Mouse (Mus musculus) CD4-positive helper T cell, adult 2 months (primary cell): ENCODE data around the gene Zfp619.
A peak's percentile ranks its signal among the peaks of the same experiment; 100 is the strongest.
"Not testable (repeated sequence)": the region's sequence is repeated elsewhere in the genome, so short reads cannot be mapped to it uniquely, and the experiment has no call there.

ENCODE experiments used
- DNase-seq: peaks from one replicate; pipeline ENCODE4 v3.0.0-alpha.2; 2012; ENCODE audit warnings: low read depth, missing footprints, low spot score

Gene Zfp619

DNA sequence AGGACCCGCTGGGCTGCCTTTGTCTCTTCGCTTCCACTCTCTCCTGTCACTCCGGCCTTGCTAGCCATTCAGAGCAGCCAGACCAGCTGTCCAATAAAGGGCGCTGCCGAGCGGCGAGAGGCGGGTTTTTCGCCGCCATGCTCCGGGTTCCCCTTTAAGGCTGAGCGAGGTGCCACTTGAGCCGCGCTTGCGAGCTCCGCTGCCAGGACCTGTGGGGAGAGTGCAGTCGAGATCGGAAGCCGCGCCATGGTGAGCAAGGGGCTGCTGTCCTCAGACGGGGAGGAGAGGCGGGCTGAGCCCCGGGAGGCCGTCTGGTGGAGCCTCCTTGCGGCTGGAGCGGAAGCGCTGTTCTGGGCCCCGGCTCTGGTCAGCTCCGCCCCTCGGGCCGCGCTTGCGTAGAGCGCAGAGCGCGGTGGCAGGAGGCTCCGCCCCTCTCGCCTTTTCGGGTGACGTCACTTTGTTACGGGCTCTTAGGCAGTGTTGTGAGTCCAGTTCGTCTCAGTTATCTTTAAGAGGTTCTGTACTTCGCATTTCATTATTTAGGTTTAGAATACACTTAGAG is at the start of gene Zfp619:
Gene Zfp619 (plus strand): TSS at position 151 of the 562 bp plus-strand sequence.
- peak; percentile 96 for DNase-seq

DNA sequence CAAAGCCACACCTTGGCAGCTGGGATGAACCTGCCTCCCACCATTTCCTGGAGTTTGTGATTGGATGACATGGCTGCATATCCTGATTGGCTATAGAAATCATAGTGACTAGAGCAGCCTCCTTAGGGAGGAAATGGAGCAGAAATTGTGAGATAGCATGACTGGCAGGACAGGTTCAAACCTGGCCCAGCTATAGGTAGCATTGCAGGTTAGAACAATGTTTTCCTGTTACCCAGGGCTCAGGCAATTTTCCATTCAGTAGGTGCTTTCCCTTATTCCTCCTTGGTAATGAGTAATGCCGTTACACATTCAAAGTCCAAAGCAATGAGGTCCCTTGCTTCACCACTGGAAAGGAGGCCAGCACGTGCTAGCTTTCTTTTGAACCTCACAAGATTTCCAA is 38.6 kb upstream of the Zfp619 start:
- DNase-seq, result no peak

DNA sequence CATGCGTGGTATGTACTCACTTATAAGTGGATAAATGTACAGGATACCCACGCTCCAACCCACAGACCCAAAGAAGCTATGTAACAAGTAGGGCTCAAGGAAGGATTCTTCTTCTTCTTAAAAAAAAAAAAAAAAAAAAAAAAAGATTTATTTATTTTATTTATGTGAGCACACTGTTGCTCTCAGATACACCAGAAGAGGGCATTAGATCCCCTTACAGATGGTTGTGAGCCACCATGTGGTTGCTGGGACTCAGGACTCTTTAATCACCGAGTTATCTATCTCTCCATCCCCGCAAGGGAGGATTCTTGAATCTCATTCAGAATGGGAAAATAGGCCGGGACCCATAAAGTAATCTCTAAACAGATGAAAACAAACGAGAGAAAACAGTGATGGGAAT is 33.2 kb upstream of the Zfp619 start:
- DNase-seq, result no peak

DNA sequence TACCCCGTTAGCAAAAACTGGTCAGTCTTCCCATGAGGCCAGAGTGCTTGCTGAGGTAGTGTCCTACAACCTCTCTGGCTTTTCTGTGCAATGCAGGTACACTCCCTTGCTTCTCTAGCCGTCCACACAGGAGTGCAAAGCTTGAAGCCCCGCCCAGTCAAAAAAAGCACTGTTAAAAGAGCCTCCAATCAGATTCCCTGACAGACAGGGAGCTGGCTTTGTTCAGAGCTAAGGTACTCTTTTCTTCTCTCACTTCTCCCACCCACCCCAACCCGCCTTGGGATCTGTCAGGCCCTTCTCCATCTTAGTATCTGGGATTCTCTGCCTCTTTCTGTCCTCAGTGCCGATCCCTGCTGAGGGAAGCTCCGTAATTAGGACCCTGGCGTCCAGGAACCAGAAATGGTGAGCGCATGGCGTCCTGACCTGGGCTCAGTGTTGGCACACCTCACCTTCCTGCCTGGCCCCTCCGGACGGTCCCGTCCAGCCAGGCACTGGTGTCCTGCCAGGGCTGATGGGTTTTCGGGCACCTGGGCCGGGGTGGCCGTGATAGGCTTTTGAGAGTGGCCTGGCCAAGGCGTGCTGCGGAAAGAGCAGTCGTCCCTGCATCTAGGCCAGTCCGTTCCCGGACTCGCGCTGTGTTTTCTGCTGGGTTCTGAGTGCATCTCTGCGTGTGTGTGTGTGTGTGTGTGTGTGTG is 30.3 kb upstream of the Zfp619 start:
- DNase-seq, result no peak

DNA sequence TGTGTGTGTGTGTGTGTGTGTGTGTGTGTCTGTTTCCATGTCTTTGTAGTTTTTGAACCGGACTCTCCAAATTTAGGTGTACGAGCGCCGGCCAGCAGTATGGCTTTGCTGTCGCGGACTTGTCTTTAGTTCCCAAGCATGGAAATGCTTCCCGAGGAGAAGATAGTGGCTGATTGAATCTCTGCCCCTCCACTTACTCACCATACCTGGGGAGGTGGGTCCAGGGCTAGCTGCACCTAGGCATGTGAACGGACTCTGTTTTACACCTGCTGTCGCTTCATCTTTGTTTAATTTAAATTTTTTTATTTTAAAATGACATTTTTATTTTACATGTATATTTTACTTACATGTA is 29.7 kb upstream of the Zfp619 start:
- DNase-seq, result no peak

DNA sequence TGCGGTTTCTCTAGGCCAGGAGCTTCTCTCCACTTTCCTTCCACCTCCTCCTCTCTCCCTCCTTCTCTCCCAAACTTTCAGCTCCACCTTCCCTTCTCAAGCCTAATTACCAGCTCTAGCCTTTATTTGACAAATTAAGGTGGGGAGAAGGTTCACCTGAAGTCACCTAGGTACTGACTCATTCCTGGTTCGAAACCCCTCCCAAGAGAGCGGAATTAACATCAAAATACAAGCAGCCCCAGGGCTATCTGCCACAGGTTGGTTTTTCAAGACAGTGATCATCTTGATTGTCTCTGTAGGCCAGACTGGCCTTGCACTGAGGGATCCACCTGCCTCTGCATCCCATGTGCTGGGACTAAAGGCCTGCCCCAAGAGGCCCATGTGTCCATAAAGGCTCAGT is 22.9 kb upstream of the Zfp619 start:
- no peak for DNase-seq

DNA sequence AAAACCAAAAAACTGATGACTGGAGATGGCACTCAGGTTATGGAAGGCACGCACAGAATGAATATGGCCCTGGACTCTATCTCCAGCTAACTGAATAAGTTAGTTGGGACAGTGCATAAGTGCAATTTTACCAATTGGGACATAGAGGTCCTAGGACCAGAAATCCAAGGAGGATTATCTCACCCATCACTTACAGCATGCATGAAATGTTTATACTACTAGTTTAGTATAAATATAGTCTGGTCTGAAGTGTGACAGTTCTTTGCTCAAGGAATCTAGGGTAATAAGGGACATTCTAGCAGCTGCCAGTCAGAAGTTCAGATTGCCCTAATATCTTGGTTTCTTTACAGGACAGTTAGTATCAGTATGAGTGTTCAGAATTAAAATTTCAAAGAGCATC is 13.5 kb upstream of the Zfp619 start:
- DNase-seq, result no peak

DNA sequence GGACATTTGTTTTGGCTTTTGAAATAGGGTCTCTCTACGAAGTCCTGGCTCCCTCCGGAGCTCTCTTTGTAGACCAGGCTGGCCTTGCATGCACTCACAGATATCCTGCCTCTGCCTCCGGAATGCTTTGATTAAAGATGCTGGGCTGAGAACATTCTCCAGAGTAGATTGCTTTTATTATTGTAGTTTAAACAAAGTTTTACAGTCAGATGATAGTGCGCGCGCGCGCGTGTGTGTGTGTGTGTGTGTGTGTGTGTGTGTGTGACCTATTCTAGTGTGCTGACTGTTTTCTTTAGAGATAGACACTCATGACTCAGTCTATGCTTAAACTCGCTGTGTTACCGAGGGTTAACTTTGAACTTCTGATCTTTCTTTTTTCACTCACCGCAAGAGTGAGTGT is 796 bp downstream of the Zfp619 start:
- DNase-seq, result peak; percentile 53

DNA sequence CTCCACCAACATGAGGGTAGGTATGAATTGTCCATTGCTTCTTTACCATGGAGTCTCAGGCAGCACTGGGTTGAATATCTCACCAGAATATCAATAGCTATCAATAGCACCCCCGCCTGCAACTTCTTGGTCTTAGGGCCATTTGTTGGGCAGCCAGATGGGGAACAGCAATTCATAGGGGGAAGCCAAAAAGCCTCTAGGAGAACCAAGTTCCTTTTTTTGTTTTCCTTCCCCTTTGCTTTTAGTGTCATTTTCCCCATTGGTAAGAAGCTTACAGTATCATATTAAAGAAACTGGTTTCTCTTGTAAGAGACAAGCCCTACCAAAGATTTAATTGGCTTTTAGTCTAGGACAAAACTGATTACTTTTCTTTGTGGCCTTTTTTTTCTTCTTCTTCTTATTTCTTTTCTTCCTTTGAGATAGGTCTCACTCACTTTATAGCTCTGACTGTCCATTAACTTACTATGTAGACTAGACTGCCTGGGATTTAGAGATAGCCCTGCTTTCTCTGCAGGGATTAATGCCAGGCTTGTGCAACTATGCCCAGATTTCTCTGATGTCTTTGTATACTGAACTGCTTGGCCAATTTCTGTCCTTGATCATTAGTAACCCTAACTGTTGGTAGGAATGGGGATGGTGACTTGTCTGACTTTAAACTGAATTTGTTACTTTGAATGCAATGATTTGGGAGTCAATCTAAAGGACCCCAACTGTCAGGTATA is 6.3 kb downstream of the Zfp619 start:
- no peak for DNase-seq

DNA sequence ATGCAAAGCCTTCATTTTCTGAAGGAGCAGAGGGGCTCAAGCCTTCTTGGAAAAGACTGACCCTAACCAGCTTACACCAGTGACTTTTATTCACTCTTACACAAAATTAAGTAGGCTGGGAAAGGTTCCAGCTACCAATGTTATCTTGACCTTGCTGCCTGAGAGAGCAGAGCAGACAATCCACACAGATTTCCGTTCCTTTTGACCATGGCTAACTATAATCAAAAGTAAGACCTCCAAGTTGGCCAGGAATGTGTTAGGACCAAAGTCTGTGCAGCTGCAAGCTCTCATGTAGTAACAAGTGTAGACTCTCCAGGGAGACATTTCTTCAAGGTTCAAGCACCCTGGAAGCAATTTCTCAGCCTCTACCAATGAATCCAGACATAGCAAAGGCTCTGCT is 25.6 kb downstream of the Zfp619 start:
- DNase-seq, result no peak

DNA sequence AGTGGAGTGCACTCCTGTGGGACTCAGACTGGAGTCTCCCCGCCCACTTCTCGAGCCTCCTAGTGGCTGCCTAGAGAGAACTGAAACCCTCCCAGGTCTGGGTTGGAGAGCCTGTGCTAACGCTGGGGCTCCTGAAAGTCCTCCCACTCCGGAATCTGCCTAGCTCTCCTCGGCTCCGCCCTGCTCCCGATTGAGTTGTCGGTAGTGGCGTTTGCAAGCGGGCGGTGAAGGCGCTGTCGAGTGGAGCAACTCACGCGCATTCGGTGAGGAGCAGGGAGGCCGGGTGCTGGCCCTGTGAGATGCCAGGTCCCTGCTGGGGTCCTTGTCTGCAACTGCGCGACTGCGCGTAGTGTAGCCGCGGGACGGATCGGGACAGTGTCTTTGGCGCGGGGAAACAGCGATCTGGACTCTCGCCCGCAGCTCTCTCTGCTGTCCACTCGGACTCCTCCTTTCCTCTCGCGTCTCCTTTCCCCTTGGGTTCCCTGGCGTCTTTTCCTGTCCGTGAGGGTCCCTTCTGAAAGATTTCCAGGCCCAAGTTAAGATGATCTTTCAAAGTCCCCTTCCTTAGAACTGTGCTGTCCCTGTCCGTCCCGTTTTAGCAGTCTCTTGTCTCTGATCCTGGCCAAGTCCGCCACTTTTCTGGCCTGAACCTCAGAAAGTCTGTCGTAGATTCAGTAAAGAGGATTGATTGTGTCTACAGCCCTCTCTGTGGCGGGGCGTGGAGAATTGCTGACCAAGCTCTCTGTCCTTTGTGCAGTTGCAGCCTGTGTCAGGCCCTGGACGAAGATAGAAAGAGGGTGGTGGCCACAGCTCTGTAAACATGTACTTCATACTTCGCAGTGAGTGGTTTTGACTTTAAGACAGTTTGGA is 26.9 kb downstream of the Zfp619 start:
- peak; percentile 77 for DNase-seq

DNA sequence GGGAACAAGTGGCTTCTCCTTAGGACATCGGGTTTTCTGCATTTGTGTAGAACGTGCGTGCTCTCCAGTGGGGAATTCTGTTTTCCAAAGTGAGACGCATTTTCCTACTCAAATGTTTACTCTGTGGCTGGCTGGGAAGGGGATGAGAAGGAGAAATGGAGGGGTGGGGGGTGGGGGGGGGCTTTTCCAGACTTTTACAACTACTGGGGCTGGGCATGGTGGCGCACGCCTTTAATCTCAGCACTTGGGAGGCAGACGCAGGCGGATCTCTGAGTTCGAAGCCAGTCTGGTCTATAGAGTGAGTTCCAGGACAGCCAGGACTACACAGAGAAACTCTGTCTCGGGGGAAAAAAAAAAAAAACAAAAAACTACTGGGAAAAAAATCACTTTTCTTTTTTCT is 27.6 kb downstream of the Zfp619 start:
- DNase-seq, result no peak

DNA sequence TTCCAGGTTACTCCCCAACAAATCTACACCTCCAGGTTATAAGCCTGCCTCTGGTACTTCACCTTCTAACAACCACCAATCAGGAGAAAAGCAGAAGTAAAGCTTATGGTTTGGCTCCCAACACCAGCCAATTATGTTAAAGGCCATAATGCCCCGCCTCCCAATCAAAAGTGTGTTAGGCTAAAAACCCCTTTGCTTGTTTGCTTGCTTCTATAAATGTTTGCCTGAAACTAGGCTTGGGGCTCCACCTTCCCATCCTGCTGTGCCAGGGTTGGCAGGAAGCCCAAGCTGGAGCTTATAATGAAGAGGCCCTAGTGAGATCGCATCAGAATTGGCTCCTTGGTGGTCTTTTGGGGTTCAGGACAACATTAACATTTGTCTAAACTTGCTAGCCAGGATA is 31.8 kb downstream of the Zfp619 start:
- DNase-seq, result no peak

DNA sequence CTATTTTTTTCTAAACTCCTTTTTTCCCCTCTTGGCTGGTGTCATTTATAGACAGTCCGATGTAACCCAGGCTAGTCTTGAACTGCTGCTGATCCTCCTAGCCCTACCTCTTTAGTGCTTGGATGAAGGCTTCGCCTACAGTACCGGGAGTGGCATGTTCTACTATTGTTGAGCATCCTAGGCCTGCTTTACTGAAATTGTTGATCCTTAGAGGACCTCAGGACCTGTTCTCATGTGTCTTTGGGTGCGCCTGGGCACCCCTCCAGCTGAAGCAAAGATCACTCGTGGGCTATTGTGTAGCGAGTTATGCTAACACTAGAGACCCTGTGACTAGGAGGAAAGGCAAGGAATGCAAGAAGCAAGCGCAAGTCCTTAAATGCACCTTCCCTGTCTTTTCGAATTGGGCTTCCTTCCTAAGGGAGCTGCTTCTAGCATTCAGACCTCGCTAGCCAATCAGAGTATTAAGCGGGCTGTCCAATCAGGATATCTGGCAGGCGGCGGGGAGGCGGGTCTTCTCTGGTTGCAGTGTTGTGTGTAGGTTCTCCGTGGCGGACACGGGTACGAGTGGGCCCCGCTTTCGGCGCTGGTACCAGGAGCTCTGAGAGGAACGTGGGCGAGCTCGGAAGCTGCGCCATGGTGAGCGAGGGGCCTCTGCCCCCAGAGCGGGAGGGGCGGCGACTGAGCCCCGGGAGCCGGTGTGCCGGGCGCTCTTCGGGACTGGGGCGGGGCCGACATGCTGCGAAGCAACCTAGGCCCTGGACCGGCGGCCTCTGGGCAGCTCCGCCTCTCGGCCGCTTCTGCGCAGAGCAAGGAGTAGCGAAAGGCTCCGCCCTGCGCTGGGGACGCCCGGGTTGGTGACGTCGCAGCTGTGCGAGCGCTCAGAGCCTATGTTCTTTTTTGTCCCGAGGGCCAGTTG is 34.7 kb downstream of the Zfp619 start:
- peak; percentile 97 for DNase-seq

DNA sequence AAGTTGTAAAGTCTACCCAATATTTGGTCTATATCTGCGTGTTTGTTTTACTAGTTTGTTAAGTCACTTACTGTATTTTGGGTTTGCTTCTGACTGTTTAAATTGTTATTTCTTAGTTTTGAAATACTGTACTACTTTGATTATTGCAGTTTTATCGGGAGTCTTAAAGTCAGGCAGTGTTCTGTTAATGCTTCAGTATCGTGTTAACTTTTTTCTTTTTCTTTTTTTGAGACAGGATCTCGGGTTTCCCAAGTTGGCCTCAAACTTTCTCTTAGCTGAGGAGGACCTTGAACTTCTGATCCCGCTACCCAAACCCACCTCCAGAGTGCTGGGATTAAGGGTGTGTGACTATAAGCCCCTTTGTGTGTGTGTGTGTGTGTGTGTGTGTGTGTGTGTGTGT is 35.4 kb downstream of the Zfp619 start:
- DNase-seq, result no peak

DNA sequence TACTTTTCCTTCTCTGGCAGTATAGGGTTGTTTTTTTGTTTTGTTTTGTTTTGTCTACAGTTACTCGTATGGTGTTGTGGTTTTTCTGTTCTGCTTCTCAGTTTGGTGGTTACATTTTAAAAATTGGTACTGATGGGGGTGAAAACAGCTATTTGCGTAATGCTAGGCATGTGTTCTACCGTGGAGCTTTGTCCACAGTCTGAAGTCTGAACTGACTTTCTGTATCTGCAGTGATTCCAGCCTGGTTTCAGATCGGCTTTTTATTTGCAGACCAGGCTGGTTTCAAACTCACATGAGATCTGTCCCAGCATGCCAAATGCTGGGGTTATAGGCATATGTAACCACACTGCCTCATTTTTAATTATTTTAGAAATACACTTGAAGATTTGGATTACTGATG is 36.3 kb downstream of the Zfp619 start:
- peak; percentile 14 for DNase-seq

DNA sequence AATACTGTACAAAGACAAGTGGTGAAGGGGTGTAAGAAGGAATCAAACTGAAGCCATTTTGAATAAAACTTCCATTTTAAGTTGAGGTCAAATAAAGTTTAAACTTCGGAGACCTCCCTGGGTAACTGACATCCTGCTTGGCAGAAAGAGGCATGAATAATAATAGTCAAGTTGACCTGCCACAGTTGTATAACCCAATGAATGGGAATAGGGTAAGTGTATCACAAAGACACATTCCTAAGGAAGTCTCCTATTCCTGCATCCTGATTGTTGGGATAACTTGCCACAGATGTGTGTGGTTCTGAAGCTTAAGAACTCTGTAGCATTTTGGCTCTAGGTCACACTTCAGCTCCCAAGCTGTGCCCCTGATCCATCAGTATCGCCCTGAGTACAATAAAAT is 62.5 kb downstream of the Zfp619 start:
- DNase-seq, result no peak

DNA sequence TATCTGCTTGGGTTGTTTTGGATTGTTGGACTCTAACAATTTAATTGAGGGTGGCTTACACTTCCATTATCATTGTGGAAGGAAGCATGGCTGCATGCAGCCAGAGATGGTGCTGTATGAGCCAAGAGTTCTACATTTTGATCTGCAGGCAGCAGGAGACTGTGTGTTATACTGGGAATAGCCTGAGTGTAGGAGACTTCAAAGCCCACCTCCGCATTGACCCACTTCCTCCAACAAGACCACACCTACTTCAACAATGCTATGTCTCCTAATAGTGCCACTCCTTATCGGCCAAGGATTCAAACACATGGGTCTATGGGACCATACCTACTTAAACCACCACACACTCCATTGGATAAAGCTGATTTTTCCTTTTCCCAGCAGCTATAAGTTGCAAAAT is 63.0 kb downstream of the Zfp619 start:
- DNase-seq, result no peak

DNA sequence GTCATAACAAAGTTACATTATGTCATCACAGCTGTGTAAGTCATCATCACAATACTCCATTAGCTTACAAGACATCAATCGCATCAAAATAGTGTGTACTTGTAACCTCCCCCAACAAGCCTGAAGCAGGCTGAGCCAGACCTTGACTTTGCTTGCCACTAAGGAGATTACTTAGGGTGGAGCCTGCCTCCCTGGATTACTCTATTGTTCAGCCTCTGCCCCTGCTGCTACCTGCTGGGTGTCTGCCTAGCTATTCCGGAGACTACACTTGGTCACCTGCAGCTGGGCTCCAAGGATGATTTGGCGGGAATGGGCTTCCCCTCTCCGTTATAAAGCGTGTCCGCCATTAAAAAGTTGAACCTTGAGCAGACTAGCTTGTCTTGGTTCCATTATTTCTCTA is 69.3 kb downstream of the Zfp619 start:
- not testable (repeated sequence) for DNase-seq

DNA sequence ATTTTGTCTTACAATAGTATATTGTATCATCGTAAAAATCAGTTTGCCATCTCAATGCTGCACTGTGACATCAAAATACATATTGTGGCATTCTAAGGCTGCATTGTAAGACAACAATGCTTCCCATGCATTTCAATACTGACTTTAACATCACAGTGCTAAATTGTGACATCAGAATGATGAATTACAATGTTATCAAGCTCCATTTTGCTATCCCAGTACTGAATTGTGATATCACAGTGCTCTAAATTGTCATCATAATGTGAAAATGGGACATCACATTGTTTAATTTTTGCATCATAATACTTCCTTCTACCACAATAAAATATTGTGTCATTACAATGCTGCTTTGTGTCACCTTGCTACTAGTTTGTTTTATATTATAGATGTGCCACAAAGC is 70.5 kb downstream of the Zfp619 start:
- no peak for DNase-seq

DNA sequence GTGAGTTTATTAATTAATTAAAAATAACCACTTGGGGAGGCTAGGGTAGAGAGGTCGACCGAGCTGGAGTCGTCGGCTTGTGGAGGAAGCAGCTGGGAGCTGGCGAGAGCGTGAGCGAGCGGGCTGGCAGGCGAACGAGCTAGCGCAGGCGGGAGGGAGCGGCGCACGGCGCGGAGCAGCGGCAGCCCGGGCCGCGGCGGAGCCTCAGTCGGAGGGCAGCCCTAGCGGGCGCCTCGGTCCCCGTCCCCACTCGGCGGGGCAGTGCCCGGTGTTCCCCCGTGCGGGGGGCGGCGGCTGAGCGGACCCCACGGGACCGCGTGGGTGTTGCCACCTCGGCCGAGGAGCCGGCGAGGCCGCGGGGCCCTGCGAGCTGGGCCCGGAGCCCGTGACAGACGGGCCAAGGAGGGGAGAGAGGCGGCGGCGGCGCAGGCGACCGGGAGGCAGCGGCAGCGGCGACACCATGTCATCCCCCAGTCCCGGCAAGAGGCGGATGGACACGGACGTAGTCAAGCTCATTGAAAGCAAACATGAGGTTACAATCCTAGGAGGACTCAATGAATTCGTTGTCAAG is 71.0 kb downstream of the Zfp619 start:
- peak; percentile 7 for DNase-seq
